Mouse (Mus musculus): ENCODE data around the gene Dusp22. TPM values are rescaled to one million over a fixed set of nuclear protein-coding genes. Genes with fewer than 3 reads are reported as not detected.

The Dusp22 gene
- total RNA-seq (2021), result 10 to 100 TPM; 46.9 to 47.9 TPM
- long read RNA-seq, experiment 1, transcript Dusp22-201 (8 exons, 1,161 nt), result minor isoform, 18 of 62 reads
- long read RNA-seq, experiment 1, transcript Dusp22-202 (7 exons, 3,015 nt), result major isoform, 28 of 62 reads
- long read RNA-seq, experiment 1, partial matches to known transcripts, result 7 of 62 reads
- long read RNA-seq, experiment 1, other reads (novel, unspliced or antisense), result 9 of 62 reads
- long read RNA-seq, experiment 2, transcript Dusp22-201 (8 exons, 1,161 nt), result minor isoform, 20 of 66 reads
- long read RNA-seq, experiment 2, transcript Dusp22-202 (7 exons, 3,015 nt), result major isoform, 37 of 66 reads
- long read RNA-seq, experiment 2, partial matches to known transcripts, result 1 of 66 reads
- long read RNA-seq, experiment 2, other reads (novel, unspliced or antisense), result 8 of 66 reads

GRCm38 (mm10) chr13:30659613-30660505, at the start of gene Dusp22:
Gene Dusp22, plus strand, starts transcription at chr13:30659999.
- DNase-seq (ENCODE audit: low spot score), result peak; percentile 86

GRCm38 (mm10) chr13:30612079-30612794, 47.6 kb upstream of the Dusp22 start:
- no peak for DNase-seq (ENCODE audit: low spot score)

GRCm38 (mm10) chr13:30619684-30620083, 40.1 kb upstream of the Dusp22 start:
- DNase-seq (ENCODE audit: low spot score), result no peak

- DNase-seq (ENCODE audit: low spot score), result no peak
Observed at GRCm38 (mm10) chr13:30628195-30629048, 31.4 kb upstream of the Dusp22 start.

- no peak for DNase-seq (ENCODE audit: low spot score)
Observed at GRCm38 (mm10) chr13:30629794-30630410, 29.9 kb upstream of the Dusp22 start.

GRCm38 (mm10) chr13:30632998-30633397, 26.8 kb upstream of the Dusp22 start:
- DNase-seq (ENCODE audit: low spot score), result no peak

- DNase-seq (ENCODE audit: low spot score), result no peak
Observed at GRCm38 (mm10) chr13:30636453-30636852, 23.3 kb upstream of the Dusp22 start.

- no peak for DNase-seq (ENCODE audit: low spot score)
Observed at GRCm38 (mm10) chr13:30638378-30639115, 21.3 kb upstream of the Dusp22 start.

- DNase-seq (ENCODE audit: low spot score), result peak; percentile 42
Observed at GRCm38 (mm10) chr13:30642053-30642452, 17.7 kb upstream of the Dusp22 start.

- no peak for DNase-seq (ENCODE audit: low spot score)
Observed at GRCm38 (mm10) chr13:30648461-30648860, 11.3 kb upstream of the Dusp22 start.

- no peak for DNase-seq (ENCODE audit: low spot score)
Observed at GRCm38 (mm10) chr13:30649197-30649596, 10.6 kb upstream of the Dusp22 start.

GRCm38 (mm10) chr13:30650684-30651083, 9.1 kb upstream of the Dusp22 start:
- DNase-seq (ENCODE audit: low spot score), result no peak

- no peak for DNase-seq (ENCODE audit: low spot score)
Observed at GRCm38 (mm10) chr13:30653051-30653450, 6.7 kb upstream of the Dusp22 start.

GRCm38 (mm10) chr13:30654463-30654862, 5.3 kb upstream of the Dusp22 start:
- DNase-seq (ENCODE audit: low spot score), result no peak

- DNase-seq (ENCODE audit: low spot score), result peak; percentile 27
Observed at GRCm38 (mm10) chr13:30656909-30657308, 2.9 kb upstream of the Dusp22 start.

- DNase-seq (ENCODE audit: low spot score), result no peak
Observed at GRCm38 (mm10) chr13:30657779-30658178, 2.0 kb upstream of the Dusp22 start.

- no peak for DNase-seq (ENCODE audit: low spot score)
Observed at GRCm38 (mm10) chr13:30658201-30658996, 1.4 kb upstream of the Dusp22 start.

GRCm38 (mm10) chr13:30665261-30665660, 5.5 kb downstream of the Dusp22 start:
- peak; percentile 38 for DNase-seq (ENCODE audit: low spot score)

GRCm38 (mm10) chr13:30666537-30666936, 6.7 kb downstream of the Dusp22 start:
- DNase-seq (ENCODE audit: low spot score), result peak; percentile 19

Data from gastrocnemius, adult 18-20 months (tissue).